Mouse (Mus musculus) spleen, postnatal 10 days (tissue): ENCODE data around the gene Immp2l.

Experiments
- DNase-seq, 2 experiments: peaks; one replicate each; pipeline ENCODE4 v3.0.0; 2021 to 2022; ENCODE audit warnings: low spot score in 2 of 2

The Immp2l gene

DNA sequence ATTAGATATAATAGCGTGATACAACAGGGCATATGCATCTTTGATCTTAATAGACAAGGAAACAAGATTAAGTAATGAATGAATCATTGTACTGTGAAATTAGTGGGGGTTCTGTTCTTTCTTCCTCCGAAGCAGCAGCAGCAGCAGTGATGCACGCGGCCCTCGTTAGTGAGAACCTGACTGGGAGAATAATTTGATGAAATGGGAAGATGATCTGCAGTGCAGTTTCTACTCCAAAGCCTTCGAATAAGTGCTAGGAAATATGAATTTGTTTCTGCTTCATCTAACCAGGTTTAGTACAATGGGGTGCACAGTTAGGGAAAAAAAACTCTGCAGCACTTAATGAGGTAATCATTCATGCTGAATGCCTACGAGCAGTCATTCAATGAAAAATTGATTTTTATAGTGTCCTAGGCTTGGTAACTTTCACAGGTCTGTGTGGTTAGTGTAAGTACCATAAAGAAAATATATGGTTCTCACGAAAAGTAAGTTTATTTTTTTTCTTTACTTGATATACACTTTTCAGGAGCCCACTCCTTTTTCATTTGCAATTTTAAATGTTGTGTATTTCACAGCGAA lies 401.3 kb downstream of the Immp2l start:
- DNase-seq, result no peak

DNA sequence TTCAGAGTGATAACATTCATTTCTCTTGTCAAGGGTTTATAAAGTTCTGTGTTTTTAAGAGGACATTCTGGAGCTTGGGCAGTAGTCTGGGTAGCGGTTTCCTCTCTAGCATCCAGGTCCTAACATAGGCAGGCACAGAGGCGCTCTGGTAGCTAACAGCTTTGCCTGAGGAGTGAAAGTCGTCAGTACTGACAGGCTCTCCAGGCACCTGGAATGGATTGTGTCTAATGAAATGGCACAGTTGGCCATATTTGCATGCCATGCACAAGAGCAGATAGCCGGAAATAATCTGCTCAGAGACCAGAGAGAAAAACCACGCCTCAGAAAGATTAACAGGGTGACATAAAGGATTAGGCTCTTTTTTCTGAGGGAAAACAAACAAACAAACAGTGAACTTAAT lies 403.6 kb downstream of the Immp2l start:
- no peak for DNase-seq

DNA sequence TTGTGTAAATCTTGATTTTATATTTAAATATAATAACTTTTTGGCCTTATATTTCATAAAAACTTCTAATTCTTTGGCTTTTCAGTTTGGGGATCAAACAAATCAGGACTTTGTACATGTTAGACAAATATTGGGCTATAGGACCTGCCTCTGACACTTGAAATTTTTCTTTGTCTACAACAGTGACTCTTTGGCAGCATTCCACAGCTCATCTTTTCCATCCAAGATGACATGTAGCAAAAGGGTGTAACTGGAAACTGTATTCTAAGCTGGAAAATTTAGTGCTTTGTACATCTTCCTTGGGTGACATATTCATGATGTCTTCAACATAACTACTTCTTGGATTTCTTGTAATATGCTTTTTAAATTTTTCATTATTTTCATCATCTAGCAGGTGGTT lies 404.9 kb downstream of the Immp2l start:
- no peak for DNase-seq

DNA sequence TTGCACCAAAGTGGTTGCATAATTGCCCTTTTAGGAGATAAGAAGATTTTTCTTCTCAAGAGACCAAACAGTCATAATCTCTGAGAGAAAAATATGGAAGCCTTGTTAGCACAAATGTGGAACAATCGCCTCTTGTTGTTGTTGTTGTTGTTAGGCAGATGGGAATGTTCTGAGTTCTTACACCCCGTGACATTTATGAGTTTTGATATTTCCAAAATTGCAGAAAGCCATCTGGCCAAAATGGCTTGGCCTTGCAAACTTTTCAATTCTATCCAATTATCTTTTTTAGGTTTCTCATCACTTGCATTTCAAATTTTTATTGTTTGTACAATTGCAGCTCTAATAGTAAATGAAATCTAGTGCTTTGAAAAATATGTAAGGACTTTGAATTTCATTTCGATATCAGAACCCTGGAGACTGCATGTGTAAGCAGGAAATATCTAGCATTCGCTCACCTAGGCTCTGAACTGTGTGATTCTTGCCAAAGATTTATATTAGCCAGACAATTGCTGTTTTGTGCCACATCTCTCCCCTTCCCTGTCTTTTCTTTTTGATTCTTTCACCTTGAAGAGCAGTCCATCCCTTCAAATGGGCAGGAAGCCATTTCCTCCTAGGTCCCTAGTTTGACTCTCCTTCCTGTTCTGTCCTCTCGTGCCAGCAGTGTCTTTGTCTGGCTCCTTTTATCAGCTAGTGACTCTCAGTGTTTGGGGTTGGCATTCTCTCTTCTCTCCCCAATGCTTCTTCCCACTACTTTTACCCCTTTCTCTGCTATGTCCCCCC lies 412.5 kb downstream of the Immp2l start:
- no peak for DNase-seq

DNA sequence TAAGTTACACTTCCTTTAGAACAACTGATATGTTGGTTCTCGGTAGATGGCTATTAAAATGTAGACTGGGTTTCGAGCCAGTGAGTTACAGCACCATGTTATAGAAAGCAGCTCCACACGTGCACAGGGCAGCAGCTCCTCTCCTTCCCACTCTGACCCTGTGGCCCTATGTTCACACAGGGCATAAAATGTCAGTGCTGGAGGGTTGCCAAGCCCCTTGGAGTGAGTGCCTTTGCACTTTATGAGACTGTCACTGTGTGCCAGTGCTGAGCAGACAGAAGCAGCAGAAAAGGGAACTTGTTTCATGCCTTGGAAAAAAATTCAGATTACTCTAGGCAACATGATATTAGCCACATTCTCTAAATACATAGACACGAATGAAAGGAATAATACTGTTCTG lies 414.6 kb downstream of the Immp2l start:
- DNase-seq, result peak in 1 of 2 experiments; percentile 13

DNA sequence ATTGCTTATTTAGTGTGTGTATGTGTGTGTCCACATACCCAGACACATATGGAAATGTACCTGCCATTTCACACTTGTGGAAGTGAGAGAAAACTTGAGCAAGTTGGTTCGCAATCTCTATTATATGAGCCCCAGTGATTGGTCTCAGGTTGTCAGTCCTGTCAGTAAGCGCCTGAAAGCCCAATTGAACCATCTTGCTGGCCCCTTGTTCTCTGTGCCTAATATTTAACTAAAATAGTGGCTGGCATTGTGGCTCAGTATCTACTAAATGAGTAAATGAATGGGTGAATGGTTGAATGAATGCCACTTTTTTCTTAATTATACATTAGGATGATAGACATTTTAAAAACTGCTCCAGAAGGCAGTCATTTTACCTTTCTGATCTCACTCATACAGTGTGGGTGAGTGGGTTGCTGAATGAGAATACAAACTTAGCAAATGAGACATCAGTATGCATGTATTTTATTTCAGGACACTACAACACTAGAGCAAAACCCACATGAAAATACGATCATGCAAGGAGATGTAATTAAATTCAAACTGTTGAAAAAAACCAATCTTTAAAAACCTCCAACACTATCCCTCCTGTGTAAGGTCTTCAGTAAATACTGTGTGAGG lies 444.6 kb downstream of the Immp2l start:
- no peak for DNase-seq

DNA sequence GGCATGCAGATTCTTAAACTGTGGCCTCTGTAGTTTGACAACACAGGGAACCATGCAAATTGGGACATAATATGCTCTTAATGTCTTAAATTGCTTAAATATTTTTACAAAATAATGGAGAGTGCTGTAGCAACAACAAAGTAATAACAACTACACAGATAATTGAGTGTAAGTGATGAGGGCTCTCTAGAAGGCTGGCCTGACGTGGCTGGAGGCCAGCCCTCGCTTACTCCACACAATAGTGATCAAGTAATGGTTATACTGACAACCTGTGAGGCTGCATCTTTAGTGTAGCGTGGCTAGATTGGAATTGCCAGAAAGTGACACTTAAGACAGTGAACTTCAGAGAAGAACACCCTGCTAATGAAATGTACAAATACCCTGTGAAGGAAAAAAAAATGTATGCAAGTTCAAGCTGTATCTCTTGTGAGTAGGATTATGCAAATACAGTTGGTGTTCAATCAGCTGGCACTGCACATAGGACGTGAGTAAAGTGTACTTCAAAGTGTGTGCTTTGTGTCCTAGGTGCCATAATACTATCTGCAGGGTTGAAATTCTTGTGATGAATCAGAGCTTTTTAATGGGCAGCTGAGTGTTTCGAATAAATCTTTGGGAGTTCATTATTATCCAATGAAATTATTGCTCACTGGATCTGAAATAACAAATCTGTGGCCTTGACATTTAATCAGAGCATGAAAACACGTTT lies 445.4 kb downstream of the Immp2l start:
- DNase-seq, result no peak

DNA sequence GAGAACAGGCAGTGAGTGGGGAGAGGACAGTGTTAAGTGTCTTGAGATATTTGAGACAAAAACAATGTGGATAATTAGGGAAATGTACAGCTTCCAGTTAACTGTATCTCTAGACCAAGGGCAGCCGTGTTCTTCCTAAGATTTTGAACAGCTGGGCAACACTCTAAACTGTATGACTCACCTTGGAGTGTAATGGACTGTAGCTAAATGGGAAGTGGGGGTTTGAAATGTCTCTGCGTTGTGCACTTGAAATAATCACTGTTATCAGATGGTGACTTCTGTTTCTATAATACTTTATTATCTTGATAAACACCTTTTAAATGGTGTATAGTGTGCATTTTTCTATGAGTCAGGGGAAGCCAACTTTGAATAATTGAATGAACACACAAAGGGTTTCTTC lies 457.6 kb downstream of the Immp2l start:
- no peak for DNase-seq

DNA sequence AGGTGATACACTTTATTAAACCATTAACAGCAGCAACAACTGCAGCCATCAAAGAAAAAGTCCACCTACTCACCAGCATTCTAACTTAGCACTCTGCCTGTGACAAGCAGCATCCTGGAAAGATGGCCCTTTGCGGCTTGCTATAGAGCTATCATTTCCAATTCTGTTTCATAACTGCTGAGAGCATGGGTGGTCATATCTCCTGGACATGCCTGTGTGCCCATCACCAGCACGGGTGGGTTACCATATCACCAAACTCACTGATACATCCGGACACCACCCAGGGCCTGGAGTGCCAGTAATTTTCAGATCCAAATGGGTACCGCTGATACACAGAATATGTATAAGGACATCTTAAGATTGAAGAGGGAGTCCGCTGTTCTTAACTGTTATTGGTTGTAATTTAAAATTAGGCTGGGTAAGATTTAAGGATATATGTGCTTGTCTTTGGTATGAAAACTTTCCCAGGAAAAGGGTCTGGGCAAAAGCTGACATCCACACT lies 459.3 kb downstream of the Immp2l start:
- DNase-seq, result no peak

DNA sequence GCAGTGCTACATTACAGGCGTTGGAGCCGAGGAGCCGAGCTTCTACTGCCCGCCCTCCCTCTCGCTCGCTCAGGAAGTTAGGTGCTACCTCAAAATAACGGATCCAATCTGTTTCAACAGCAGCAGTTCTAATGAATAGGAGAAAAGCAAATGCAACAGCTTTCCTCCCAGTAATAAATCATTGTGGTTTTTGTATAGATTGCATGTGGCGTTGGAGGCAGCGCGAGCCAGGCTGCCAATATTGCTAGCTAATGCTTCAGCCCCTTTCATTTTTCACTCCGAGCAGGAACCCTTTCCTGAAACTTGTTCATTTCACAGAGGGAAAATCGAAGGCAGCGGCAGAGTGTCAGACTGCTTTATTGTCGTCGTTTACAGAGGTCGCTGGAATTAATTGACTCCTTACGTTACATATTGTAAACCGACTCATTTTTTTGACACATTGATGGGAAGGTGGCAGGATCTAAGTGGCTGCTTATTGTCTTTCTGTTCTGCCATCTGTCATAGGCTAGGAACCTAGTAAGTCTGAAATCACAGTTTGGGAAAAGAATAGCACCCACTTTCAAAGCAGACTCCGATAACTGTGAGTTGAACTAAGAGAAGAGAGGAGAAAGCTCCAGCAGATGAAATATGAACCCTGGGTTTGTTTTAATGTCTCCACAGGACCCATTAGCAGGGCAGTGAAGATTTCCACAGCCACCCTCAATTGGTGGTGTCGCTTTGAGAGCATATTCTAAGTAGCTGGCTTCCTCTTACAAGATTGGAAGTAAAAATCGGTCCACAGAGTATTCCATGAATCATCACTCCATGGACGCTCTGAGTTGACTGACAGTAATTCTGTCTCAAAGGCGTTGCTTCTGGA lies 459.9 kb downstream of the Immp2l start:
- no peak for DNase-seq

DNA sequence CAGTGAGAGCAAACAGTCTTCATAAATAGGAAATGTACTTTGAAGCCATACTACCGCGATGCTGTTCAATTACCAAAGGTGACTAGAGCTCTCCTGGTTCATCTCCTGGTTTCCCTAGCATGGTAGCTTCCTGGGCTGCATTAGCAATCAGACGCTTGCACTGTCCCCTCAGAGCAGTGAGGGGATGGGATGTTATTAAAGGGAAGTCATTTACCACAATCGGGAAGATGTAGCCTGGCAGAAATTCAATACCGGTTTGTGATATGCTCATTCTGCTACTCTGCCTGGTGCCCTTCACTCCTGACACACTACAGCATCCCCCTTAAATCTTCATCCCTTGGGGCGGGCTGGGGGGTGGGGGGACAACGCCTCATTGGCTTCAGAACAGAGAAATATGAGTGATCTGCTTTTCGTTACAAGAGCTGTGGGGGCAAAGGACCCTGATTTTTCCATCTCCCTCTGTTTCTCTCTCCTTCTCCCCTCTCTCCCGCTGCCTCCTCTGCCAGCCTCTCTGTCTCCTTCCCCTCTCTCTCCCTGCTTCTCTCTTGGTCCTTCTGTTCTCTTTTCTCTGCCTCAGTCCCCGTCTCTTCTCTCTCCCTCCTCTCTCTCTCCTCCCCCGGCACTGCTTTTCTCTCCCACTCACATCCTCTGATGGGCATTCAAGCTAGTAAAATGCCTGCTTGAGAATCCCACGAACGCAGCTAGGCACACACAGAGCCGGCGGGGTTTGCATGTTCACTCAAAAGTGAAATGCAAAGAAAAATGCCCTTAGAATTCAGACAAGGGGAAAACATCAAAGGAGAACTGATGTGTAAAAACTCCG lies 461.0 kb downstream of the Immp2l start:
- no peak for DNase-seq

DNA sequence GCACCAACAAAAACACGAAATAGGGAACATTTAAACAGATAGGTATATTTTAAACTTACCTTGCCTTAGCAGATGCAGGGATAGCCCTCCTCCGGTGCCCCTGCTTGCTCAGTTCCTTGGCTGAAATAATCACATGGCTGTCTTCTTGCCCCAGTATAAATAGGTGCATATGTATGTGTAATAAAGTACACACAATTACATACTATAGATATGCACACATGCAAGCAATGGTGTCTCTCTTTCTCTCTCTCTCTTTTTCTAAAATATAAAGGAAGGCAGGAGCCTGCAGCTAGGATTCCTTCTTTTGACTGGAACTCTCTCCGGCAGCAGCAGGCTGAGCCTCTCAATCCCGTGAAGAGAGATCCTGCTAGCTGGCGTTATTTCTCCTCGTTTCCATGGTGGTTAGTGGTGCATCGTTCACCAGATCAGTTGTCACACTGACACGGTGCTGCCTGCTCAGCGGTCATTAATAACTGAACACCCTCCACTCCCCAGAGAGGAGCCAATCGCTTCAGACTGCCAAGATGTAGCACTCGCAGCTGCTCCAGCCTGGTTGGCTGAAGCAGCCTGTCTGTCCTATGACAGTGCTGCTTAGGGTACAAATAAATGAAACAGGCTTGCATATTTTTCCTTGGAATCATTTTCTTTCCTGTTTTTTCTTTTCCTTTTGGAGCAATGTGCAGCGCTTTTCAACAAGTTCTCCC lies 461.8 kb downstream of the Immp2l start:
- no peak for DNase-seq

DNA sequence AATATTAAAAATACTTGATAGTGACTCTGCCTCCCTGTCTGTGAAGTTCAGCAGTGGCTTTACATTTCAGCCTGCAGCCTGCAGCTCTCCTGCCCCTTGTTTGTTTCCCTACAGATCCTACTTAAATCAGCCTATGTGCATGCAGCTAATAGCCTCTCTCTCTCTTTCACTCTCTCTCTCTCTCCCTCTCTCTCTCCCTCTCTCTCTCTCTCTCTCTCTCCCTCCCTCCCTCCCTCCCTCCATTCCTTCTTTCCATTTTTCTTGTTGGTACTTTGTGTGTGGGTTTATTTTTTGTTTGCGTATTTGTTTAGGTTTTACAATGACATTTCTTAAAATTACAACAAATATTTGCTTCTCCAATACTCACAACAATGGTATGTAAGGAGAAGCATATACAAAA lies 462.4 kb downstream of the Immp2l start, which contains the start of gene Lrrn3:
Gene Lrrn3, minus strand, starts transcription at position 101 of the 400 bp plus-strand sequence.
- DNase-seq, result no peak

DNA sequence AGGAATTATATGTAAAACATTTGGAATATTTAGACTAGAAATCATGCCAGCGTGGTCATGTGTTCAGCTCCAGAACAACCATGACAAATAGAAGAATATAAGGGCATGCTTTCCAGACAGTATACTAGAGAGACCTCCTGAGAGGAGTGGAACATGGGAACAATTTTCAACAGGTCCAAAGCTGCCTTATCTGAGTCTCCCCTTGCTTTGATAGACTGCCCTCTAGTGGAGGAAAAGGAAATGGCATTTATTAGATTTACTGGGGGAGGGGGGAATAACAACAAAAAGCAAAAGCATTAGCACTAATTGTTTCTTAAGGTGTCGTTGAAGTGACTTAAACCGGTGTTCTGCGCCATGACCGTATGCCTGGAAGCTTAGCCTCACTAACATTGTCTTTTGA lies 463.1 kb downstream of the Immp2l start:
- DNase-seq, result no peak

DNA sequence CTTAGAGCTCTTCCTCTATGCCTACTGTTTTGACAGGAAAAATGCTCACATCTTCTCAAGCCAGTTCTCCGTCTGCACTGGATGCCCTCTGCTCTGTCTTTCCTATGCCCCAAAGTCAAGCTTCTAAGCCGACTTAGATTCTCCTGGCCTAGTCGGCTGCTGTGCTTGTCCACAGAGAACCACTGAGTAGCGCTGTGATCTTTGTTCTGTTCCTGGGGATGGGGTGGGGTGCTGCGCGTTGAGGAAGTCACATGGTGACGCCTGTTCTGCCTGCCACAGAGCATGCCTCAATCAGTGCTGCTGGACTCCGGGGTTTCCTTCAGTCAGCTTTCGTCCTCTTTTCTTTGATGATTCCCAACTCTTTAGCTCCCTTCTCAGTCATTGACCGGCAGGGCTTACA lies 470.7 kb downstream of the Immp2l start:
- DNase-seq, result peak in 1 of 2 experiments; percentile 25

DNA sequence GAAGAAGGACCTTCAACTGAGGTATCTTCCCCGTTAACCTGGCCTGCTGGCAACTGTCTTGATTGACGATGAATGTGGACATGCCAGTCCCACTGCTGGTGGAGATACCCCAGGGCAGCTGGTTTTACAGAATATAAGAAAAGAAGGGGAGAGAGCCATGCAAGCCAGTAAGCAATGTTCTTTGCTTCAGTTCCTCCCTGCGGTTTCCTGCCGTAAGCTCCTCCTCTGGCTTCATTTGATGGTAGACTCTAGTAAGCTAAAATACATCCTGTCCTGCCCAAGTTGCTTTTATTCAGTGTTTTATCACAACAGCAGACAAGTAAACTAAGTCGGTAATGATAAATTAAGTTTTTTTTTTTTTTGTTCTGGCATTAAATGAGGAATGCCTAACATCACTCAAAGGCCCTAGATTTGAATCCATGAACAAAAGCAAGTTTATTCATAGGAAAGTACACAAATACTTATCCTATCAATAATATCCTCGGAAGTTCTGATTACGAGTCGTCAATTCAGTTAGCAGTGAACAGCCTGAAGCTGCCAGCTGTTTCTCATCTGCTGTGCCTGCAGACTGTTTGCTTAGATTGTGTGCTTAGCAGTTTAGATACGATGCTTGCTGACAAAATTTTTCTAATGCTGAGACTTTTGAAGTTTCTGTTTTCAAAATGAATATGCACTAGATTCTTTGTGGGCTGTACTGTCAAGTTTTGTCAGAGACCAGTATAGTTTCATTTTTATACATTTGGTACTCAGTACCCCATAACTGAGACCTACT lies 476.3 kb downstream of the Immp2l start:
- DNase-seq, result no peak

DNA sequence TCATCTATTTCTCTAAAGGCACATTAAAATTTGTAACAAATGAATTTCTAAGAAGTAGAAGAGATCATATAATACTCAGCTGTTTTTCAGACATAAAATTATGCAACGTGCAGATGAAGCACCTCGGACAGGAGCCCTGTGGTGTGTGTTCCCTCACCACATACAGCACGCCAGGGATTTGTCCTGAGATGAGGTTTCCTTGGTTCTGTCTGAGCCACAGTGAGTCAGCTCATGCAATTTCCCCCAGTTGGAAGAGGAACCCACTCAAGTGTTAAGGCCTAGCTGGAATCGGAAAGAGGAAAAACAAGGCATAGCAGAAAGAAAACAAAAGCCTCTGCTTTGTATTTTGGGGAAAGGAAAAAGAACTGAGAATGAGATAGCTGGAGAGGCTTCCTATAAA lies 484.7 kb downstream of the Immp2l start:
- DNase-seq, result no peak

DNA sequence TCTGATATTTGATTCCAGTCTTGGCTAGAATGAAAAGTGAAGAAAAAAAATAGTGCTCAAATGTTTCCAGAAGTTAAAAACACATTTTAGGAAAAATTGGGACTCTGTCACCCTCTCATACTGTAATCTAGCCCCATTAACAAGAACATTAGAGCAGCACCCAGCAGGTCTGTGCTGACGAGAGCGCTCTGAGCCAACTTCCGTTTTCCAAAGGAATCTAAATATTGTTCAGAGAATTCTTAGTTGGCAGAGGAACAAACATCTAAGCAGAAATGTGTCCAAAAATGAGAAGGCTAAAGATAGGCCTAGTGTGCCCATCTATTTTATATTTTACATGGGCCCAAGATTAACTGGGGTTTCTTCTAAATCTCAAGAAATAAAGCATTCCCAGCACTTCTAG lies 486.7 kb downstream of the Immp2l start:
- no peak for DNase-seq

DNA sequence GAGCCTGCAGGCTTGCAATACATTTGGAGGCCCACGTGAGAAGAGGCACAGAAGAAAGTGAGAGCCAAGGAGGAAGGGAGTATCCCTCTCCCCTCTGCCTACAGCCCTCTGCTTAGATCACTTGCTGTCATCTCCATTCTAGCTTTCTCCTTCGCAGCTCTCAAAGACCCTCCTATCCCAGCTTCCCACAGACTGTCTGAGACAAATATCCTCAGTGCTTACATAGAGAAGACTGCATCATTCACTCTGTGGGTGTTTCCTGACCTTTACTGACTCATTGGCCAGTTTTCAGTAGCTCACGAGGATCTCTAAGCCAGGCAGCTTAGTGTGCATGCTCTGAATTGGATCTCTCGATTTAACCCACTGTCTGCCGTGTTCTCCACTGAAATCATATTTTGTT lies 495.0 kb downstream of the Immp2l start:
- DNase-seq, result no peak
